Mouse (Mus musculus) lung, postnatal 0 days (tissue): ENCODE data around the gene Zmynd8. TPM values are rescaled to one million over a fixed set of nuclear protein-coding genes. Genes with fewer than 3 reads are reported as not detected.

Experiments used
- ATAC-seq: fragments of 200-750 bp; cut with Nextera tagmentation; 2 replicates; pipeline ENCODE4 v1.8.0; 2017; ENCODE audit warnings: moderate library complexity
- DNase-seq: peaks from one replicate; pipeline ENCODE4 v3.0.0-alpha.2; 2016; ENCODE audit warnings: low spot score
- H3K27ac ChIP-seq: fragments of 300-500 bp; sonication (generic); 2 replicates; pipeline ENCODE4 v1.5.1; 2014; ENCODE audit warnings: antibody characterized with exemption, mild to moderate bottlenecking, low read length, mixed read lengths
- H3K27me3 ChIP-seq: fragments of 300-500 bp; sonication (generic); replicated peaks from 2 replicates; pipeline ENCODE4 v1.6.1; 2014; ENCODE audit warnings: low read length, mixed read lengths; ENCODE audit not compliant: insufficient read depth
- H3K36me3 ChIP-seq: fragments of 300-500 bp; sonication (generic); 2 replicates; pipeline ENCODE4 v1.6.1; 2014; ENCODE audit warnings: low read length, mixed read lengths; ENCODE audit not compliant: insufficient read depth
- H3K4me1 ChIP-seq: fragments of 300-500 bp; sonication (generic); 2 replicates; pipeline ENCODE4 v1.6.1; 2014; ENCODE audit warnings: antibody characterized with exemption, low read depth, low read length, mixed read lengths; ENCODE audit not compliant: insufficient read depth
- H3K4me2 ChIP-seq: fragments of 300-500 bp; sonication (generic); replicated peaks from 2 replicates; pipeline ENCODE4 v1.6.1; 2014; ENCODE audit warnings: low read depth, mild to moderate bottlenecking, low read length, moderate library complexity, mixed read lengths
- H3K4me3 ChIP-seq: fragments of 300-500 bp; sonication (generic); 2 replicates; pipeline ENCODE4 v1.5.1; 2014; ENCODE audit warnings: low read depth, low read length
- H3K9ac ChIP-seq: fragments of 300-500 bp; sonication (generic); replicated peaks from 2 replicates; pipeline ENCODE4 v1.6.1; 2014; ENCODE audit warnings: low read depth, mild to moderate bottlenecking
- H3K9me3 ChIP-seq: fragments of 300-500 bp; sonication (generic); 2 replicates; pipeline ENCODE4 v1.6.1; 2016; ENCODE audit warnings: low read length, mixed read lengths
- CTCF ChIP-seq: IDR thresholded peaks from 2 replicates; pipeline ENCODE4 v1.5.1; 2016; ENCODE audit warnings: antibody characterized with exemption, mild to moderate bottlenecking
- EP300 ChIP-seq: IDR thresholded peaks from 2 replicates; pipeline ENCODE4 v1.6.1; 2016; ENCODE audit warnings: antibody characterized with exemption, mild to moderate bottlenecking, control low read depth
- WGBS: fragments of 180-500 bp; shearing (Covaris S2); extraction: QIAGEN DNeasy Blood & Tissue Kit; methylation state at CpG from one replicate; pipeline ENCODE4 v1.1.7; 2014; 5-methylcytosine and 5-hydroxymethylcytosine counted together
- polyA plus RNA-seq: library from polyadenylated mRNA; unstranded; fragments of >200 nt; fragmentation: Nextera tagmentation; extraction: Ambion mirVana; gene quantifications from 2 replicates; pipeline ENCODE4 v1.2.1, GENCODE M21; 2015

The Zmynd8 gene
- polyA plus RNA-seq, 1 experiment from 2014 or later: 32.1 TPM

- ATAC-seq (peak; percentile 86), DNase-seq (peak; percentile 95)
- Histone ChIP-seq H3K4me3 (no peak overlapping the region), H3K27ac (peak overlapping the region; percentile 90), H3K27me3 (no peaks in the 10 kb centered on the region), H3K4me2 (0 out of 2 replicates have a peak overlapping the region, but pooled peaks have one; percentile 20), H3K4me1 (peaks cover 37% of the 10 kb centered on the region), H3K9ac (no peak overlapping the region), H3K36me3 (no peaks in the 10 kb centered on the region), H3K9me3 (no peaks in the 10 kb centered on the region)
- TF ChIP-seq EP300 (peak; percentile 76), CTCF (peak; percentile 65)
- WGBS: 26% methylated on average over 13 of the region's 13 CpGs
Measured at GRCm38 (mm10) chr2:165874461-165875339, 24.1 kb downstream of the Zmynd8 start.

- H3K4me1 ChIP-seq: peaks cover 33% of the 10 kb centered on the region
- peak; percentile 74 for DNase-seq
- H3K27ac ChIP-seq: peak overlapping the region; percentile 90
- H3K9me3 ChIP-seq: no peaks in the 10 kb centered on the region
- H3K36me3 ChIP-seq: no peaks in the 10 kb centered on the region
- no peak overlapping the region for H3K4me2 ChIP-seq
- no peak overlapping the region for H3K9ac ChIP-seq
- H3K4me3 ChIP-seq: no peak overlapping the region
- ATAC-seq: peak; percentile 57
- TF ChIP-seq EP300 (no peak), CTCF (no peak)
- 30% methylated on average over 3 of the region's 3 CpGs for WGBS
- no peaks in the 10 kb centered on the region for H3K27me3 ChIP-seq
Measured at GRCm38 (mm10) chr2:165873777-165874176, 25.0 kb downstream of the Zmynd8 start.

GRCm38 (mm10) chr2:165873196-165873595, 25.6 kb downstream of the Zmynd8 start:
- Histone ChIP-seq H3K4me1 (peaks cover 37% of the 10 kb centered on the region), H3K36me3 (no peaks in the 10 kb centered on the region), H3K9ac (no peak overlapping the region), H3K9me3 (no peaks in the 10 kb centered on the region), H3K27me3 (no peaks in the 10 kb centered on the region), H3K4me2 (no peak overlapping the region), H3K4me3 (no peak overlapping the region), H3K27ac (peak overlapping the region; percentile 90)
- DNase-seq: peak; percentile 49
- 41% methylated on average over 7 of the region's 7 CpGs for WGBS
- TF ChIP-seq EP300 (peak; percentile 49), CTCF (no peak)
- no peak for ATAC-seq

- no peaks in the 10 kb centered on the region for H3K27me3 ChIP-seq
- 71% methylated on average over 1 of the region's 1 CpGs for WGBS
- no peak overlapping the region for H3K4me3 ChIP-seq
- TF ChIP-seq EP300: no peak
- TF ChIP-seq CTCF: no peak
- H3K4me1 ChIP-seq: peaks cover 29% of the 10 kb centered on the region
- H3K9ac ChIP-seq: no peak overlapping the region
- H3K9me3 ChIP-seq: no peaks in the 10 kb centered on the region
- no peak overlapping the region for H3K4me2 ChIP-seq
- H3K27ac ChIP-seq: peak overlapping the region; percentile 62
- ATAC-seq (no peak), DNase-seq (no peak)
- no peaks in the 10 kb centered on the region for H3K36me3 ChIP-seq
Measured at GRCm38 (mm10) chr2:165869257-165869656, 29.6 kb downstream of the Zmynd8 start.

- DNase-seq: peak; percentile 75
- Histone ChIP-seq H3K9ac (no peak overlapping the region), H3K4me3 (no peak overlapping the region), H3K27ac (peak overlapping the region; percentile 62; the same call in 1 of the 2 replicates), H3K36me3 (no peaks in the 10 kb centered on the region), H3K27me3 (no peaks in the 10 kb centered on the region), H3K4me1 (peaks cover 24% of the 10 kb centered on the region), H3K9me3 (no peaks in the 10 kb centered on the region), H3K4me2 (no peak overlapping the region)
- peak; percentile 83 for ATAC-seq
- WGBS: 54% methylated on average over 8 of the region's 8 CpGs
- TF ChIP-seq EP300 (peak; percentile 85), CTCF (no peak)
Measured at GRCm38 (mm10) chr2:165868522-165869175, 30.2 kb downstream of the Zmynd8 start.

- Histone ChIP-seq H3K9ac (no peak overlapping the region), H3K4me1 (peaks cover 29% of the 10 kb centered on the region), H3K4me2 (no peak overlapping the region), H3K27me3 (no peaks in the 10 kb centered on the region), H3K4me3 (no peak overlapping the region), H3K27ac (peak overlapping the region; percentile 76), H3K36me3 (no peaks in the 10 kb centered on the region), H3K9me3 (no peaks in the 10 kb centered on the region)
- no peak for DNase-seq
- no peak for ATAC-seq
- 82% methylated on average over 9 of the region's 9 CpGs for WGBS
- TF ChIP-seq EP300 (no peak), CTCF (no peak)
Measured at GRCm38 (mm10) chr2:165867549-165867948, 31.3 kb downstream of the Zmynd8 start.
